Mouse (Mus musculus) E14TG2a.4 (cell line): ENCODE data around the gene Adgra3.

Experiments
- CTCF ChIP-seq: conservative IDR thresholded peaks from 2 replicates; pipeline ENCODE4 v1.5.1; 2014; ENCODE audit warnings: low read length
- POU5F1 ChIP-seq: IDR thresholded peaks from 2 replicates; pipeline ENCODE4 v1.6.1; 2014; ENCODE audit warnings: low read length, borderline replicate concordance

- TF ChIP-seq CTCF (no peak), POU5F1 (no peak)
Measured at GRCm38 (mm10) chr5:49936354-49936753, 122.5 kb downstream of the Adgra3 start.
